Mouse (Mus musculus): ENCODE results near the gene Cacng6. TPM values are rescaled to one million over a fixed set of nuclear protein-coding genes. Genes with fewer than 3 reads are reported as not detected.

Cacng6 gene
- total and polyA plus RNA-seq, 3 experiments: 0.08 TPM; not detected in 2

DNA sequence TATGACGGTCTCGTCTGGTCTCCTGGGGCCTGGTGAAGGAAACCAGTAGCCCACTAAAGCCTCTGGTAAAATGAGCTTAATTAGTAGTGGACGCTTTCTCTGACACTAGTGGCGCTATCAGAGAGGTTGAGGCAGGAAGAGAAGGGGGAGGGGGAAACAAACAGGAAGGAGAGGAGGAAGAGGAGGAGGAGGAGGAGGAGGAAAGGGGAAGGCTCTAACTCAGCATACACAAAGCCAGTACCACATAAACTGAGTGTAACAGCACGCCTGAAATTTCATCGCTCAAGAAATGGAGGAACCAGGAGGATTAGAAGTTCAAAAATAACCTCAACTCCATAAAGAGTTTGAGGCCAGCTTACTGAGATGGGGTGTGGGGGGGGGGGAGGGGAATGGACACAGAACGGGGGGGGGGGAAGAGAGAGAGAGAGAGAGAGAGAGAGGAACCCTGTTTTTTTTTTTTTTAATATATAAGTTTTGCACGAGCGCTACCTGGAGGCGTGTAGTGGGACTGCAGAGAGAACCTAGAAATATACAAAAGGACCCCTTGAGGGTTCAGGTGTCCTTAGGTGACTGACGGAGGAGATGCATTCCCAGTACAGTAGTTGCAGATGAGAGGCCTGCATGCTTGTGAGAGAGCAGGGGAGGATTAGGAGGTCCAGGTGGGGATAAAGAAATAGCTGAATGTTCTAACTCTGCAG, 29.6 kb downstream of the Cacng6 start:
- no peak overlapping the region for H3K4me3 ChIP-seq (ENCODE audit: control insufficient read depth in 1 of 2, insufficient read depth in 1 of 2, low read depth in 2 of 2, low read length in 2 of 2)
- H3K79me2 ChIP-seq (ENCODE audit: control insufficient read depth, insufficient read depth, low read length, poor library complexity): no peaks in the 10 kb centered on the region
- H3K27me3 ChIP-seq (ENCODE audit: control insufficient read depth in 1 of 2, insufficient read depth in 2 of 2, low read length in 2 of 2): no peaks in the 10 kb centered on the region
- peaks cover 0 to 9% of the 10 kb centered on the region in 2 experiments; a peak in 2 of 4 replicates for H3K4me1 ChIP-seq (ENCODE audit: control insufficient read depth in 1 of 2, insufficient read depth in 2 of 2, low read length in 2 of 2)
- no peaks in the 10 kb centered on the region for H3K9me3 ChIP-seq (replicated peaks; ENCODE audit: insufficient read depth, low read length)
- peak; percentile 44 for DNase-seq (ENCODE audit: low read depth, low spot score)
- TF ChIP-seq SMC3 (IDR thresholded peaks at IDR 0.05; ENCODE audit: low read depth, low read length) (peak; percentile 59), RAD21 (IDR thresholded peaks at IDR 0.05; ENCODE audit: low read depth, low read length) (peak; percentile 57), HCFC1 (IDR thresholded peaks at IDR 0.05; ENCODE audit: low read depth, low read length) (no peak), CHD2 (IDR thresholded peaks at IDR 0.05; ENCODE audit: low read length) (no peak), UBTF (IDR thresholded peaks at IDR 0.05; ENCODE audit: borderline replicate concordance, insufficient read depth, low read depth, low read length) (no peak), ZKSCAN1 (IDR thresholded peaks at IDR 0.05; ENCODE audit: low read depth, low read length) (no peak), KAT2A (conservative IDR thresholded peaks at IDR 0.05; ENCODE audit: low read depth, low read length) (no peak), CTCF (IDR thresholded peaks at IDR 0.05 in 2 of 3, conservative IDR thresholded peaks at IDR 0.05 in 1 of 3; ENCODE audit: control insufficient read depth in 1 of 3, insufficient read depth in 1 of 3, low read depth in 2 of 3, low read length in 3 of 3, poor library complexity in 1 of 3, severe bottlenecking in 1 of 3) (peak; percentile 18 to 52 (median 49); a peak in 5 of 6 replicates), ZC3H11A (IDR thresholded peaks at IDR 0.05; ENCODE audit: low read depth, low read length) (peak; percentile 48), RCOR1 (IDR thresholded peaks at IDR 0.05; ENCODE audit: low read depth, low read length) (no peak), NELFE (IDR thresholded peaks at IDR 0.05; ENCODE audit: low read depth, low read length) (no peak), ZNF384 (IDR thresholded peaks at IDR 0.05; ENCODE audit: low read depth, low read length) (peak; percentile 85), BHLHE40 (IDR thresholded peaks at IDR 0.05; ENCODE audit: borderline replicate concordance, low read depth, low read length) (no peak), ELF1 (IDR thresholded peaks at IDR 0.05; ENCODE audit: low read depth, low read length) (no peak), MAX (IDR thresholded peaks at IDR 0.05; ENCODE audit: low read length) (no peak)
- H3K9ac ChIP-seq (ENCODE audit: control insufficient read depth, low read depth, low read length, poor library complexity, severe bottlenecking): no peak overlapping the region
- no peak overlapping the region for H3K27ac ChIP-seq (ENCODE audit: control insufficient read depth, low read depth, low read length)
- peaks cover 0 to 3% of the 10 kb centered on the region in 2 experiments; a peak in 2 of 4 replicates for H3K36me3 ChIP-seq (ENCODE audit: control insufficient read depth in 1 of 2, insufficient read depth in 2 of 2, low read length in 2 of 2)

GRCm38 (mm10) chr7:3457111-3457840, 33.3 kb downstream of the Cacng6 start:
- no peak for DNase-seq (ENCODE audit: low read depth, low spot score)
- Histone ChIP-seq H3K4me1 (ENCODE audit: control insufficient read depth in 1 of 2, insufficient read depth in 2 of 2, low read length in 2 of 2) (no peaks in the 10 kb centered on the region), H3K9ac (ENCODE audit: control insufficient read depth, low read depth, low read length, poor library complexity, severe bottlenecking) (no peak overlapping the region), H3K4me3 (ENCODE audit: control insufficient read depth in 1 of 2, insufficient read depth in 1 of 2, low read depth in 2 of 2, low read length in 2 of 2) (no peak overlapping the region), H3K27me3 (ENCODE audit: control insufficient read depth in 1 of 2, insufficient read depth in 2 of 2, low read length in 2 of 2) (no peaks in the 10 kb centered on the region; a peak in 1 of 4 replicates), H3K9me3 (replicated peaks; ENCODE audit: insufficient read depth, low read length) (no peaks in the 10 kb centered on the region), H3K79me2 (ENCODE audit: control insufficient read depth, insufficient read depth, low read length, poor library complexity) (no peaks in the 10 kb centered on the region), H3K27ac (ENCODE audit: control insufficient read depth, low read depth, low read length) (no peak overlapping the region), H3K36me3 (ENCODE audit: control insufficient read depth in 1 of 2, insufficient read depth in 2 of 2, low read length in 2 of 2) (no peaks in the 10 kb centered on the region)
- TF ChIP-seq TAL1 (IDR thresholded peaks at IDR 0.05; ENCODE audit: low read length) (no peak), RAD21 (IDR thresholded peaks at IDR 0.05; ENCODE audit: low read depth, low read length) (no peak), GABPA (IDR thresholded peaks at IDR 0.05; ENCODE audit: low read depth, low read length) (no peak), POLR2AphosphoS2 (IDR thresholded peaks at IDR 0.05; ENCODE audit: low read length) (no peak), JUND (IDR thresholded peaks at IDR 0.05; ENCODE audit: low read depth, low read length) (no peak), HCFC1 (IDR thresholded peaks at IDR 0.05; ENCODE audit: low read depth, low read length) (no peak), POLR2A (IDR thresholded peaks at IDR 0.05; ENCODE audit: control insufficient read depth in 1 of 2, insufficient read depth in 1 of 2, low read depth in 1 of 2, low read length in 2 of 2, poor library complexity in 1 of 2) (no peak), ZC3H11A (IDR thresholded peaks at IDR 0.05; ENCODE audit: low read depth, low read length) (no peak), POLR2AphosphoS5 (IDR thresholded peaks at IDR 0.05; ENCODE audit: borderline replicate concordance, low read depth, low read length) (no peak)

Measured in MEL (cell line).